Mouse (Mus musculus): ENCODE data around the gene Tm4sf4. TPM values are rescaled to one million over a fixed set of nuclear protein-coding genes. Genes with fewer than 3 reads are reported as not detected.

The Tm4sf4 gene
- polyA plus RNA-seq (2017; shearing (Covaris generic)): not detected

DNA sequence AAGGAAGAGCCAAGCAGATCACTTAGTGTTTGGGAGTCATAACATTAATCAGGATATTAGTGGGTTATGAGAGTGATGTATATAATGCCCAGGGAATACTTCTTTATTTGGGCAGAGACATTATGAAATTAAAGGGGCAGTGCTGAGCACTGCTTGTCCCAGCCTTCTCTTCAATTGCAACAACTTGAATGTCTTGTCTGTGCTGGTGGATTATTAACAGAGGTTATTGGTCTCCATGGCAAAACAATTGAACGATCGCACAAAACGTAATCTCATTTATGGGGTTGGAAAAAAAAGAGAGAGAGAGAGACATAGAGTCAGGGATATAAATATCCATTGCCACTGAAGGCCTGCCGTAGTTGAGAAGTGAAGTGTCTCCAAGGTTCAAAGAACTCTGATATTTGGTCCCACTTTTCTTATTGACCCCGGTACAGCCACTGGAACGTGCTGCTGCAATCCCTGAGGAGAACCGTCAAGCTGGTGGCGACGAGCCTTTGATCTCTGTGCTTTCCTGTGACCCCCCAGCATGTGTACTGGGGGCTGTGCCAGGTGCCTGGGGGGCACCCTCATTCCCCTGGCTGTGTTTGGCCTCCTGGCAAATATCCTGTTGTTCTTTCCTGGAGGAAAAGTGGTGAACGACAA lies at the start of gene Tm4sf4:
Gene Tm4sf4 (plus strand): TSS at position 226 of the 642 bp plus-strand sequence.

Other genes starting within 250 kb of the Tm4sf4 start
- gene Tm4sf1, start 123.3 kb upstream of the Tm4sf4 start, polyA plus RNA-seq (2017; shearing (Covaris generic)): 0.37 TPM
- not detected for gene Wwtr1, start 150.6 kb downstream of the Tm4sf4 start, polyA plus RNA-seq (2017; shearing (Covaris generic))
- 78.3 TPM for gene Commd2, start 226.4 kb downstream of the Tm4sf4 start, polyA plus RNA-seq (2017; shearing (Covaris generic))

Measured in activated CD4-positive, CD25-positive, alpha-beta regulatory T cell, adult 9 weeks (primary cell).